In the genomic region with DNA sequence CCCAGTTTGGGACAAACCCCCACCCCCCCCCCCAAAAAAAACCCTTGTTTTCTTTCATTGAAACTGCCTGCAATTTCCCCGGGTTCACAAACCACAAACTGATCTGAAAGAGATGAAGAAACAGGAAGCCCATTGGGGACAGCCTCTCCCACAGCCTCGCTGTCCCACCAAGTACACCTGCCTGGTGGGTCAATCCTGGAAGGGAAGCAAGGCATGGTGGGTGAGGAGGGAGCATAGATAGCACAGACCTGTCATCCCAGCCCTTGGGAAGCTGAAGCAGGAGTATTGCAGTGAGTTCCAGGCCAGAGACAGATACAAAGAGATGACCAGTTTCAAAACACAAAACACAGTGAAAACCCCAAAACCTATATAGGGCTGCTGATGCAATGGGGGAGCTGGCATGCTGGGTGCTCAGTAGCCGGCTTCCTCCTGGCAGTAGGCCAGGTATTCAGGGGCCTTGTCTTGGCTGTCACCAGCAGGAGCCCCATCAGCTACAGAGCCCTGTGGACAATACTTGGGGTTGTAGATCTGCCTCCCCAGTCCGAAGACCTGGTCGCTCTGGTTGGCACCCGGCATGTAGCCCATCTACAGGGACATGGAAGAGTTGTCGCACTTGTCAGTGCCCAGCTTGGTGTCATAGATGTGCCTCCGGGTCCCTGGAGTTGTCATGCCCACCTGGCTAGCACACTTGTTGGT, we compare ENCODE assay signal across 12 mouse cellular contexts. TPM values are rescaled to one million over a fixed set of nuclear protein-coding genes. Genes with fewer than 3 reads are reported as not detected.
A peak's percentile ranks its signal among the peaks of the same experiment; 100 is the strongest.
DNase-seq lines count a peak whose midpoint lies in the region; ATAC-seq and TF ChIP-seq lines count a peak whose summit lies in the region.
"Had no signal": no experiment of that assay in that cellular context is flagged by ENCODE, and none has a peak within 500 bp of the region (broad histone marks: within the 10 kb centered on the region; RNA-seq: fewer than 3 reads in every experiment).

No protein-coding gene starts in this region.

- no peak overlapping the region for H3K27ac ChIP-seq in embryonic facial prominence, embryonic 11.5 days (replicated peaks; ENCODE audit: low read depth, low read length)
- no peak overlapping the region for H3K27ac ChIP-seq in embryonic facial prominence, embryonic 10.5 days (replicated peaks)
- H3K27ac ChIP-seq in limb, embryonic 12.5 days: 0 out of 2 replicates have a peak overlapping the region, but pooled peaks have one; percentile 12
- H3K27ac ChIP-seq in limb, embryonic 10.5 days: no peak overlapping the region
- no peak overlapping the region for H3K27ac ChIP-seq in left cerebral cortex, adult 2 months

- no peak for TF ChIP-seq CTCF in left cerebral cortex, adult 2 months (IDR thresholded peaks at IDR 0.05)

- H3K27me3 ChIP-seq in embryonic facial prominence, embryonic 11.5 days (ENCODE audit: control insufficient read depth, insufficient read depth, low read length): no peaks in the 10 kb centered on the region
- H3K27me3 ChIP-seq in embryonic facial prominence, embryonic 10.5 days (replicated peaks; ENCODE audit: low read depth, poor library complexity, severe bottlenecking): no peaks in the 10 kb centered on the region
- no peaks in the 10 kb centered on the region for H3K27me3 ChIP-seq in limb, embryonic 12.5 days
- H3K27me3 ChIP-seq in limb, embryonic 10.5 days (ENCODE audit: low read depth, poor library complexity, severe bottlenecking): no peaks in the 10 kb centered on the region
- H3K27me3 ChIP-seq: megakaryocyte, embryonic 14.5 days had no signal

- no peak overlapping the region for H3K4me3 ChIP-seq in embryonic facial prominence, embryonic 11.5 days (ENCODE audit: low read depth, low read length)
- H3K4me3 ChIP-seq in embryonic facial prominence, embryonic 10.5 days: no peak overlapping the region
- H3K4me3 ChIP-seq in limb, embryonic 12.5 days (replicated peaks): no peak overlapping the region
- no peak overlapping the region for H3K4me3 ChIP-seq in limb, embryonic 10.5 days
- H3K4me3 ChIP-seq in left cerebral cortex, adult 2 months: no peak overlapping the region
- H3K4me3 ChIP-seq: megakaryocyte, embryonic 14.5 days had no signal

- DNase-seq in embryonic facial prominence, embryonic 11.5 days (ENCODE audit: low spot score): no peak
- no peak for DNase-seq in embryonic facial prominence, embryonic 10.5 days (ENCODE audit: low spot score)
- DNase-seq in limb, embryonic 10.5 days (ENCODE audit: low spot score): no peak
- DNase-seq in 416B (ENCODE audit: low read depth): peak; percentile 82
- no peak for DNase-seq in embryo, embryonic 10.5 days (ENCODE audit: low spot score)
- DNase-seq in left cerebral cortex, adult 2 months (ENCODE audit: extremely low spot score in 1 of 2, low spot score in 2 of 2): no peak
- DNase-seq: gastrocnemius, postnatal 10 days; kidney, adult 2 months; right cerebral cortex, postnatal 25 days had no signal

- intact Hi-C loops in left cerebral cortex, adult 2 months (cut with DNase I): no loop called here

- no peak overlapping the region for H3K4me2 ChIP-seq in embryonic facial prominence, embryonic 11.5 days (ENCODE audit: low read depth, low read length)
- H3K4me2 ChIP-seq in limb, embryonic 12.5 days: no peak overlapping the region

- no peaks in the 10 kb centered on the region for H3K4me1 ChIP-seq in embryonic facial prominence, embryonic 11.5 days (ENCODE audit: control insufficient read depth, insufficient read depth, low read length)
- H3K4me1 ChIP-seq in embryonic facial prominence, embryonic 10.5 days: peaks cover 1% of the 10 kb centered on the region; the same call in 1 of the 2 replicates
- peaks cover 12% of the 10 kb centered on the region; the same call in 1 of the 2 replicates for H3K4me1 ChIP-seq in limb, embryonic 12.5 days (replicated peaks)
- H3K4me1 ChIP-seq in limb, embryonic 10.5 days: no peaks in the 10 kb centered on the region

- no peaks in the 10 kb centered on the region for H3K9me3 ChIP-seq in embryonic facial prominence, embryonic 11.5 days (replicated peaks; ENCODE audit: control insufficient read depth, low read length)
- H3K9me3 ChIP-seq in embryonic facial prominence, embryonic 10.5 days: no peaks in the 10 kb centered on the region
- H3K9me3 ChIP-seq in limb, embryonic 12.5 days: no peaks in the 10 kb centered on the region
- H3K9me3 ChIP-seq in limb, embryonic 10.5 days (replicated peaks): no peaks in the 10 kb centered on the region
- H3K9me3 ChIP-seq: megakaryocyte, embryonic 14.5 days had no signal

- peak; percentile 23; the same call in 1 of the 2 replicates for ATAC-seq in embryonic facial prominence, embryonic 11.5 days (replicated peaks; ENCODE audit: insufficient number of reproducible peaks, low FRiP score, low TSS enrichment, low read depth)
- no peak; the same call in 1 of the 2 replicates for ATAC-seq in limb, embryonic 12.5 days (ENCODE audit: insufficient number of reproducible peaks, insufficient read depth, low FRiP score, low TSS enrichment, low read depth)
- ATAC-seq in hematopoietic stem cell, adult 5-6 weeks (replicated peaks in 1 of 2; ENCODE audit: insufficient read depth in 1 of 2, low FRiP score in 2 of 2, low TSS enrichment in 1 of 2, low read depth in 1 of 2, poor library complexity in 2 of 2, severe bottlenecking in 2 of 2): peak; percentile 77 to 80

- H3K36me3 ChIP-seq in embryonic facial prominence, embryonic 11.5 days (replicated peaks; ENCODE audit: control insufficient read depth, insufficient read depth, low read depth, low read length): no peaks in the 10 kb centered on the region
- H3K36me3 ChIP-seq in embryonic facial prominence, embryonic 10.5 days (replicated peaks): 0 out of 2 replicates have a peak, but pooled peaks cover 9% of the 10 kb centered on the region
- 0 out of 2 replicates have a peak, but pooled peaks cover 5% of the 10 kb centered on the region for H3K36me3 ChIP-seq in limb, embryonic 12.5 days
- H3K36me3 ChIP-seq in limb, embryonic 10.5 days: 0 out of 2 replicates have a peak, but pooled peaks cover 4% of the 10 kb centered on the region

- H3K9ac ChIP-seq in embryonic facial prominence, embryonic 11.5 days (replicated peaks; ENCODE audit: low read length): no peak overlapping the region
- no peak overlapping the region for H3K9ac ChIP-seq in limb, embryonic 12.5 days (replicated peaks)

- 89% methylated on average over 8 of the region's 8 CpGs for WGBS in embryonic facial prominence, embryonic 11.5 days
- 93% methylated on average over 8 of the region's 8 CpGs for WGBS in embryonic facial prominence, embryonic 10.5 days
- WGBS in limb, embryonic 12.5 days: 93% methylated on average over 8 of the region's 8 CpGs
- 96% methylated on average over 8 of the region's 8 CpGs for WGBS in limb, embryonic 10.5 days

RNA-seq across cellular contexts. Expression of a gene that starts 51.7 kb away (rescaled TPM):
- polyA plus RNA-seq in embryonic facial prominence, embryonic 11.5 days (2014; fragmentation: Nextera tagmentation; extraction: Ambion mirVana): 154 and 156 TPM in 2 replicates
- 118 and 122 TPM in 2 replicates for polyA plus RNA-seq in embryonic facial prominence, embryonic 10.5 days (2016; fragmentation: Nextera tagmentation; extraction: Ambion mirVana)
- polyA plus RNA-seq in limb, embryonic 12.5 days (2016; fragmentation: Nextera tagmentation; extraction: Ambion mirVana): 165 and 166 TPM in 2 replicates
- polyA plus RNA-seq in limb, embryonic 10.5 days (2016; fragmentation: Nextera tagmentation; extraction: Ambion mirVana): 101 and 122 TPM in 2 replicates
- 54.5 and 58.1 TPM in 2 replicates for total RNA-seq in hematopoietic stem cell, adult 5-6 weeks (2017)
- total RNA-seq in left cerebral cortex, adult 2 months (2021): 10 to 100 TPM; 34.8 to 43.1 TPM
